Mouse (Mus musculus): ENCODE data around the gene Clec12a.
A peak's percentile ranks its signal among the peaks of the same experiment; 100 is the strongest.

Gene Clec12a

GRCm38 (mm10) chr6:129374937-129375471 lies 32.5 kb downstream of the Clec12a start:
- DNase-seq (ENCODE audit: low read depth, low spot score) = no peak

- DNase-seq (ENCODE audit: low read depth, low spot score) = peak; percentile 77
Observed at GRCm38 (mm10) chr6:129380454-129380853, 38.0 kb downstream of the Clec12a start.

- DNase-seq (ENCODE audit: low read depth, low spot score) = no peak
Observed at GRCm38 (mm10) chr6:129381736-129382135, 39.2 kb downstream of the Clec12a start.

GRCm38 (mm10) chr6:129383466-129383865 lies 41.0 kb downstream of the Clec12a start:
- DNase-seq (ENCODE audit: low read depth, low spot score) = no peak

- DNase-seq (ENCODE audit: low read depth, low spot score) = no peak
Observed at GRCm38 (mm10) chr6:129385000-129385399, 42.5 kb downstream of the Clec12a start.

GRCm38 (mm10) chr6:129385774-129386173 lies 43.3 kb downstream of the Clec12a start, which contains the start of gene Clec12b:
Clec12b (minus strand) TSS chr6:129385874.
- DNase-seq (ENCODE audit: low read depth, low spot score) = no peak

GRCm38 (mm10) chr6:129393087-129393720 lies 50.7 kb downstream of the Clec12a start:
- no peak for DNase-seq (ENCODE audit: low read depth, low spot score)

- DNase-seq (ENCODE audit: low read depth, low spot score) = no peak
Observed at GRCm38 (mm10) chr6:129393732-129394131, 51.2 kb downstream of the Clec12a start.

GRCm38 (mm10) chr6:129396997-129397396 lies 54.5 kb downstream of the Clec12a start, which contains the start of gene Clec1b:
Clec1b (plus strand) TSS chr6:129397297.
- DNase-seq (ENCODE audit: low read depth, low spot score) = no peak

GRCm38 (mm10) chr6:129399945-129400344 lies 57.5 kb downstream of the Clec12a start:
- DNase-seq (ENCODE audit: low read depth, low spot score) = peak; percentile 30

GRCm38 (mm10) chr6:129402404-129402803 lies 59.9 kb downstream of the Clec12a start:
- DNase-seq (ENCODE audit: low read depth, low spot score) = no peak

- DNase-seq (ENCODE audit: low read depth, low spot score) = no peak
Observed at GRCm38 (mm10) chr6:129403391-129403790, 60.9 kb downstream of the Clec12a start.

GRCm38 (mm10) chr6:129405999-129406398 lies 63.5 kb downstream of the Clec12a start:
- DNase-seq (ENCODE audit: low read depth, low spot score) = no peak

GRCm38 (mm10) chr6:129407324-129407723 lies 64.8 kb downstream of the Clec12a start:
- DNase-seq (ENCODE audit: low read depth, low spot score) = no peak

- DNase-seq (ENCODE audit: low read depth, low spot score) = no peak
Observed at GRCm38 (mm10) chr6:129408562-129408961, 66.1 kb downstream of the Clec12a start, which contains the start of gene Clec9a. Clec9a (plus strand) TSS chr6:129408862.

- DNase-seq (ENCODE audit: low read depth, low spot score) = no peak
Observed at GRCm38 (mm10) chr6:129414177-129414576, 71.7 kb downstream of the Clec12a start.

All from brain, adult 2 months (tissue).